8 mouse cellular contexts compared by ENCODE assay signal in the genomic region with DNA sequence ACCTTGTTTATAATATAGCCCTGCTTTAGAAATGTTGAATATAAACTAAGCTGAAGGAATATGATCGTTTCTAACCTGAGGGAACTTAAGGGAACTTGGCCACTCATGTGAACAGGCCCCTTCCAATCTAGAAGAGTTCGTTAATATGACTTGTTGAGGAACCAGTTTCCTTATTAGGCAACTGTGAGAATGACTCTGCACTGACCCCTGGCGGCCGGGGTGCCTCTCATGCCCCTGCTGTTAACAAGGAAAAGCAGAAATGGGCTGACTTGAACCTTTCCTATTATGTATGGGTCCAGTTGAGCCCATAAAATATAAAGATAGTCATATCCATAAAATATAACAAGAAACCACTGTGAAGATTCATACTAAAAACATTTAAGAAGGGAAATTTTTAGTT. TPM values are rescaled to one million over a fixed set of nuclear protein-coding genes. Genes with fewer than 3 reads are reported as not detected.
DNase-seq lines count a peak whose midpoint lies in the region; ATAC-seq lines count a peak whose summit lies in the region.

No protein-coding gene starts in this region.

- ATAC-seq in kidney, embryonic 15.5 days (replicated peaks; ENCODE audit: low FRiP score): no peak
- ATAC-seq in common myeloid progenitor, adult 5-6 weeks (replicated peaks; ENCODE audit: low read depth, poor library complexity, severe bottlenecking): peak; percentile 95

- H3K9ac ChIP-seq in kidney, embryonic 15.5 days: no peak overlapping the region

- no peak overlapping the region for H3K4me2 ChIP-seq in kidney, embryonic 15.5 days

- no peaks in the 10 kb centered on the region for H3K27me3 ChIP-seq in kidney, embryonic 15.5 days

- 7% methylated on average over 4 of the region's 4 CpGs for WGBS in kidney, embryonic 15.5 days

- peak; percentile 33 for DNase-seq in kidney, adult 11 months
- DNase-seq in WW6 (ENCODE audit: low read depth, low spot score): peak; percentile 36
- DNase-seq in heart, adult 9 months (ENCODE audit: low spot score in 2 of 2): peak; percentile 33 to 55
- peak; percentile 34 to 57 for DNase-seq in layer of hippocampus, postnatal 36 days
- peak; percentile 44 to 75 for DNase-seq in monocyte, adult 2 months (ENCODE audit: low read depth in 1 of 2, low spot score in 2 of 2)
- DNase-seq in thymus, adult 18-20 months: peak; percentile 14 to 29

- no peak overlapping the region for H3K27ac ChIP-seq in kidney, embryonic 15.5 days

- no peaks in the 10 kb centered on the region for H3K9me3 ChIP-seq in kidney, embryonic 15.5 days (replicated peaks)

- peaks cover 33% of the 10 kb centered on the region for H3K36me3 ChIP-seq in kidney, embryonic 15.5 days

- no peaks in the 10 kb centered on the region for H3K4me1 ChIP-seq in kidney, embryonic 15.5 days

- H3K4me3 ChIP-seq in kidney, embryonic 15.5 days (replicated peaks): no peak overlapping the region

RNA-seq across cellular contexts. Expression of a gene that starts 8.1 kb away (rescaled TPM):
- polyA plus RNA-seq in kidney, embryonic 15.5 days (2015; fragmentation: Nextera tagmentation; extraction: Ambion mirVana): 22.1 and 24.3 TPM in 2 replicates
- total RNA-seq in common myeloid progenitor, adult 5-6 weeks (2017): 14.7 and 28.0 TPM in 2 replicates
- 10 to 100 TPM; 29.3 to 33.8 TPM for total RNA-seq in layer of hippocampus, postnatal 36 days (2021)

RNA-seq across cellular contexts. Expression of a gene that starts 10.5 kb away (rescaled TPM):
- polyA plus RNA-seq in kidney, embryonic 15.5 days (2015; fragmentation: Nextera tagmentation; extraction: Ambion mirVana): 11.4 and 12.1 TPM in 2 replicates
- total RNA-seq in common myeloid progenitor, adult 5-6 weeks (2017): 14.5 and 21.1 TPM in 2 replicates
- total RNA-seq in layer of hippocampus, postnatal 36 days (2021): 10 to 100 TPM; 19.7 to 20.1 TPM

RNA-seq across cellular contexts. Expression of a gene that starts 39.6 kb away (rescaled TPM):
- polyA plus RNA-seq in kidney, embryonic 15.5 days (2015; fragmentation: Nextera tagmentation; extraction: Ambion mirVana): 62.9 and 67.4 TPM in 2 replicates
- 56.2 and 68.3 TPM in 2 replicates for total RNA-seq in common myeloid progenitor, adult 5-6 weeks (2017)
- total RNA-seq in layer of hippocampus, postnatal 36 days (2021): 100 to 1,000 TPM; 137 to 141 TPM
